Mouse (Mus musculus): ENCODE results near the gene Ap2m1.

GRCm38 (mm10) chr16:20488151-20488550 lies 47.1 kb upstream of the Ap2m1 start:
- no peak for TF ChIP-seq CTCF (IDR thresholded peaks at IDR 0.05; ENCODE audit: extremely low read depth, insufficient read depth, insufficient read length, insufficient replicate concordance)
- no peak for TF ChIP-seq POLR2A (IDR thresholded peaks at IDR 0.05; ENCODE audit: low read depth, low read length)

Measured in spleen, adult 2 months (tissue).